Mouse (Mus musculus) erythroblast, embryonic 14.5 days (primary cell): Measurements from ENCODE around the gene Jade2.

Experiments
- GATA1 ChIP-seq: IDR thresholded peaks from 2 replicates; pipeline ENCODE4 v1.6.1; 2012; ENCODE audit warnings: low read length, inconsistent platforms, mixed read lengths
- TAL1 ChIP-seq: IDR thresholded peaks from 3 replicates; pipeline ENCODE4 v1.6.1; 2012; ENCODE audit warnings: low read length, inconsistent platforms, mixed read lengths

GRCm38 (mm10) chr11:51844529-51845098, 12.8 kb downstream of the Jade2 start:
- TF ChIP-seq GATA1 = no peak
- TF ChIP-seq TAL1 = no peak
